Mouse (Mus musculus): ENCODE measurements around the gene Mucl3.

DNA sequence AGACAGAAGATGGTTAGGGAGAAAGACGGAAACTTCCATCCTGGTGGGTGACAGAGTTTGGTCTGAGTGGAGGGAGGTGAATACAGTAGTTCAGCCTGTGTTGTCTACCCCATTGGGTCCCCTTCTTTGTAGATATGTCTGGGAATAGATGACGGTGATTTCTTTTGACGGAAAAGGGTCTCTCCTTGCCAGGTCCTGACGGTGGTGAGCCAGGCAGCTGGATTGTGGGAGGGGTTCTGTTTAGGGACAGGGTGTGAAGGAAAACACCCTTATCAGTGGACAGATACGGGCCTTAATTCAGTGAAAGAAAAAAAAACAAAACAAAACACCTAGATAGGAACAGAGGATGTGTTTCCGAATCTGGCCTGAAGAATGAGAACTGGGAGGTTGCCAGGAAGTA, 4.1 kb downstream of the Mucl3 start:
- TF ChIP-seq CTCF (conservative IDR thresholded peaks at IDR 0.05; ENCODE audit: insufficient read depth, insufficient read length, low read depth, low read length) = no peak
- TF ChIP-seq POLR2A (IDR thresholded peaks at IDR 0.05; ENCODE audit: low read depth, low read length) = no peak

Data from kidney, adult 2 months (tissue).